In the genomic region with DNA sequence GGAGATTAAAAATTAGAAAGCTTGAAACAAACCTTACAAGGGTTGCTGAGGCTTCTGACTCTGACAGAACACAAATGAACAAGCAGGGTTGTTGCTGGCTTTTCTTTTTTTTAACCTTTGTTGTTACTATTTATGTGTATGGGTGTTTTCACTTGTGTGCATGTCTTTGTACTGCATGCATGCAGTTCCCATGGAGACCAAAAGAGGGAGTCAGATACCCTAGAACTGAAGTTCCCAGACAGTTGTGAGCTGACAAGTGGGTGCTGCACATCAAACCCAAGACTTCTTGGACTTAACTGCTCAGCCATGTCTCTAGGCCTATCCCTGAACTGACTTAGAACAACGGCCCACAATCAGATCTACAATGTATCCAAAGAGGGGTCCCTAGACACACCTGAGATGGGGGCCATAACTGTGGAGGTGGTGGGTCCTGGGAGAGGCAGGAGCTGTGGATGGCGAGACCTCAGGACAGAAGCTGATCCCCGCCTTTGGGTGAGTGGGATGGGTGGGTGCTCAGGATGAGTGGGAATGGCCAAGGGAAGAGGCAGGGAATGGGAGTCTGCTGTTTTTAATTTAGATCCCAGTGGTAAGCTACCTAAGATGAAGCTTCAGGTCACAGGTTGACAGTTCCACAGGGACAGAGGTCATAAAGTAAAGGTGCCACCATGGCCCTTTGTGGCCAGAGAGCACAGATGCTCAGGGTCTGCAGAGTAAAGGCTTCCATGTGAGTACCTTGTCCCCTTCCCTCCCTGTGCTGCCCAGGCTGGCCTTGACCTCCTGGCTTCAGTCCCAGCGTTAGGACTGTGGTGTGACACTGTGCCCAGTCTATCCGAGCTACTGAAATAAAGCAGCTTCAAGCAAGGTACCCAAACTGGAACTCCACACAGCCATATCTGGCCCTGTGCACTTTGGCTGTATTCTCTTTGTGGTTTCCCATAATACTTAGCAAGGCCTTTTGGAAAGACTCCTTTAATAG, we compare ENCODE assay signal across 9 mouse cellular contexts.
A peak's percentile ranks its signal among the peaks of the same experiment; 100 is the strongest.
DNase-seq lines count a peak whose midpoint lies in the region; ATAC-seq and TF ChIP-seq lines count a peak whose summit lies in the region.
"Had no signal": no experiment of that assay in that cellular context is flagged by ENCODE, and none has a peak within 500 bp of the region (broad histone marks: within the 10 kb centered on the region; RNA-seq: fewer than 3 reads in every experiment).

No protein-coding gene starts in this region.

- H3K4me2 ChIP-seq in heart, postnatal 0 days (ENCODE audit: low read depth, low read length) = no peak overlapping the region

- H3K36me3 ChIP-seq in megakaryocyte, embryonic 14.5 days (replicated peaks; ENCODE audit: low read length) = peaks cover 95% of the 10 kb centered on the region
- H3K36me3 ChIP-seq in heart, postnatal 0 days (replicated peaks; ENCODE audit: control insufficient read depth, insufficient read depth, low read length) = no peaks in the 10 kb centered on the region
- H3K36me3 ChIP-seq in splenic B cell, adult 2 months (ENCODE audit: control insufficient read depth, insufficient read depth, low read length, poor library complexity, severe bottlenecking) = no peaks in the 10 kb centered on the region
- H3K36me3 ChIP-seq: G1E had no signal

- peak; percentile 37 for TF ChIP-seq CTCF in heart, postnatal 0 days (IDR thresholded peaks at IDR 0.05; ENCODE audit: low read depth)

- no peaks in the 10 kb centered on the region for H3K27me3 ChIP-seq in megakaryocyte, embryonic 14.5 days (replicated peaks)
- H3K27me3 ChIP-seq in heart, postnatal 0 days (ENCODE audit: control insufficient read depth, insufficient read depth, low read length) = no peaks in the 10 kb centered on the region
- no peaks in the 10 kb centered on the region for H3K27me3 ChIP-seq in splenic B cell, adult 2 months (ENCODE audit: control insufficient read depth, insufficient read depth, low read length, poor library complexity, severe bottlenecking)

- H3K27ac ChIP-seq in heart, postnatal 0 days (ENCODE audit: low read depth) = peak overlapping the region; percentile 91

- no peak overlapping the region for H3K9ac ChIP-seq in heart, postnatal 0 days (replicated peaks; ENCODE audit: low read depth, low read length)

- no peak for ATAC-seq in cerebellum, adult (ENCODE audit: insufficient number of reproducible peaks, low FRiP score, low TSS enrichment)
- ATAC-seq in megakaryocyte, adult 5-6 weeks (ENCODE audit: poor library complexity, severe bottlenecking) = no peak
- ATAC-seq in heart, postnatal 0 days (ENCODE audit: insufficient read depth, low read depth) = peak; percentile 14; the same call in 1 of the 2 replicates

- H3K9me3 ChIP-seq in megakaryocyte, embryonic 14.5 days = no peaks in the 10 kb centered on the region
- no peaks in the 10 kb centered on the region for H3K9me3 ChIP-seq in heart, postnatal 0 days (replicated peaks; ENCODE audit: control insufficient read depth, low read length)
- H3K9me3 ChIP-seq: G1E had no signal

- peak; percentile 51 to 53 for DNase-seq in cerebellum, postnatal 14 days
- DNase-seq in heart, postnatal 0 days (ENCODE audit: low spot score) = no peak
- DNase-seq in splenic B cell, adult 2 months (ENCODE audit: low read depth, low spot score) = peak; percentile 24
- DNase-seq in urinary bladder, postnatal 4 days (ENCODE audit: low spot score in 2 of 2) = no peak
- DNase-seq in layer of hippocampus, adult 11-12 months (ENCODE audit: low spot score) = no peak

- TF ChIP-seq EP300 in heart, postnatal 0 days (IDR thresholded peaks at IDR 0.05; ENCODE audit: low read depth) = no peak

- 67% methylated on average over 5 of the region's 5 CpGs for WGBS in heart, postnatal 0 days

- H3K4me1 ChIP-seq in megakaryocyte, embryonic 14.5 days = peaks cover 100% of the 10 kb centered on the region
- H3K4me1 ChIP-seq in heart, postnatal 0 days (ENCODE audit: control insufficient read depth, insufficient read depth) = peaks cover 53% of the 10 kb centered on the region

- peak overlapping the region; percentile 83 for H3K4me3 ChIP-seq in megakaryocyte, embryonic 14.5 days (replicated peaks)
- H3K4me3 ChIP-seq in heart, postnatal 0 days (ENCODE audit: low read depth, low read length) = no peak overlapping the region

Comparison
In these comparisons a context has a peak if more than half of its experiments do, and no peak if none do; other contexts are left out.
1. DNase-seq: peak in cerebellum, postnatal 14 days (2 of 2) and splenic B cell, adult 2 months (single experiment); none in heart, postnatal 0 days (single experiment), urinary bladder, postnatal 4 days (0 of 2) and layer of hippocampus, adult 11-12 months (single experiment).